Comparison of ENCODE assay signal across 16 mouse cellular contexts in genomic region chr16:7982816-7983215, GRCm38 (mm10).
DNase-seq lines count a peak whose midpoint lies in the region; ATAC-seq and TF ChIP-seq lines count a peak whose summit lies in the region.
"Had no signal": no experiment of that assay in that cellular context is flagged by ENCODE, and none has a peak within 500 bp of the region (broad histone marks: within the 10 kb centered on the region; RNA-seq: fewer than 3 reads in every experiment).

No protein-coding gene starts in this region.

- no peak overlapping the region for H3K9ac ChIP-seq in hindbrain, embryonic 13.5 days
- no peak overlapping the region for H3K9ac ChIP-seq in neural tube, embryonic 13.5 days
- no peak overlapping the region for H3K9ac ChIP-seq in midbrain, postnatal 0 days (replicated peaks; ENCODE audit: low read length, poor library complexity, severe bottlenecking)

- peak; percentile 44 for TF ChIP-seq CTCF in midbrain, postnatal 0 days (IDR thresholded peaks at IDR 0.05)

- no peak overlapping the region for H3K4me3 ChIP-seq in hindbrain, embryonic 13.5 days
- H3K4me3 ChIP-seq in hindbrain, embryonic 10.5 days = no peak overlapping the region
- no peak overlapping the region for H3K4me3 ChIP-seq in neural tube, embryonic 13.5 days
- H3K4me3 ChIP-seq in midbrain, postnatal 0 days (ENCODE audit: low read depth, low read length) = no peak overlapping the region
- H3K4me3 ChIP-seq: layer of hippocampus, adult 2 months had no signal

- DNase-seq in hindbrain, embryonic 10.5 days (ENCODE audit: low spot score) = no peak
- DNase-seq in neural tube, embryonic 10.5 days (ENCODE audit: extremely low spot score, low spot score) = no peak
- DNase-seq in adrenal gland, postnatal 14 days = peak; percentile 24
- DNase-seq in midbrain, postnatal 0 days (ENCODE audit: low spot score) = peak; percentile 16
- no peak for DNase-seq in heart, postnatal 25 days (ENCODE audit: low spot score)
- DNase-seq: cerebellum, postnatal 10 days; gastrocnemius, postnatal 14 days; liver; lung, adult 18-20 months; thymus, adult 2 months had no signal

- H3K4me1 ChIP-seq in hindbrain, embryonic 13.5 days (replicated peaks) = peaks cover 14% of the 10 kb centered on the region
- no peaks in the 10 kb centered on the region for H3K4me1 ChIP-seq in hindbrain, embryonic 10.5 days (replicated peaks)
- 0 out of 2 replicates have a peak, but pooled peaks cover 8% of the 10 kb centered on the region for H3K4me1 ChIP-seq in neural tube, embryonic 13.5 days (replicated peaks)
- 0 out of 2 replicates have a peak, but pooled peaks cover 2% of the 10 kb centered on the region for H3K4me1 ChIP-seq in midbrain, postnatal 0 days (ENCODE audit: insufficient read depth, low read length)

- H3K27me3 ChIP-seq in hindbrain, embryonic 13.5 days = no peaks in the 10 kb centered on the region
- no peaks in the 10 kb centered on the region for H3K27me3 ChIP-seq in hindbrain, embryonic 10.5 days (ENCODE audit: insufficient read depth, poor library complexity, severe bottlenecking)
- H3K27me3 ChIP-seq in neural tube, embryonic 13.5 days = no peaks in the 10 kb centered on the region
- H3K27me3 ChIP-seq in midbrain, postnatal 0 days (ENCODE audit: insufficient read depth, low read length) = no peaks in the 10 kb centered on the region

- no peak overlapping the region; the same call in 1 of the 2 replicates for H3K27ac ChIP-seq in hindbrain, embryonic 13.5 days
- H3K27ac ChIP-seq in hindbrain, embryonic 10.5 days = no peak overlapping the region
- peak overlapping the region; percentile 28; the same call in 1 of the 2 replicates for H3K27ac ChIP-seq in neural tube, embryonic 13.5 days (replicated peaks)
- no peak overlapping the region for H3K27ac ChIP-seq in midbrain, postnatal 0 days (ENCODE audit: low read depth, low read length)
- H3K27ac ChIP-seq: kidney, postnatal 0 days; layer of hippocampus, adult 2 months had no signal

- H3K4me2 ChIP-seq in hindbrain, embryonic 13.5 days = peak overlapping the region; percentile 10; the same call in 1 of the 2 replicates
- H3K4me2 ChIP-seq in neural tube, embryonic 13.5 days = no peak overlapping the region
- H3K4me2 ChIP-seq in midbrain, postnatal 0 days (ENCODE audit: low read depth, low read length, poor library complexity, severe bottlenecking) = peak overlapping the region; percentile 30; the same call in 1 of the 2 replicates

- ATAC-seq in hindbrain, embryonic 13.5 days (ENCODE audit: low FRiP score) = no peak
- ATAC-seq in neural tube, embryonic 13.5 days (ENCODE audit: low read depth) = no peak
- ATAC-seq in midbrain, postnatal 0 days (ENCODE audit: low FRiP score) = no peak
- ATAC-seq: intestine, embryonic 16.5 days had no signal

- 48% methylated on average over 10 of the region's 10 CpGs for WGBS in hindbrain, embryonic 13.5 days
- WGBS in hindbrain, embryonic 10.5 days = 55% methylated on average over 10 of the region's 10 CpGs
- 51% methylated on average over 10 of the region's 10 CpGs for WGBS in neural tube, embryonic 13.5 days
- WGBS in midbrain, postnatal 0 days = 24% methylated on average over 10 of the region's 10 CpGs

- no peaks in the 10 kb centered on the region for H3K36me3 ChIP-seq in hindbrain, embryonic 13.5 days
- H3K36me3 ChIP-seq in hindbrain, embryonic 10.5 days = no peaks in the 10 kb centered on the region
- H3K36me3 ChIP-seq in neural tube, embryonic 13.5 days = no peaks in the 10 kb centered on the region
- H3K36me3 ChIP-seq in midbrain, postnatal 0 days (ENCODE audit: insufficient read depth, low read length) = no peaks in the 10 kb centered on the region
- H3K36me3 ChIP-seq: G1E had no signal

- no peaks in the 10 kb centered on the region for H3K9me3 ChIP-seq in hindbrain, embryonic 13.5 days
- no peaks in the 10 kb centered on the region for H3K9me3 ChIP-seq in hindbrain, embryonic 10.5 days
- H3K9me3 ChIP-seq in neural tube, embryonic 13.5 days = no peaks in the 10 kb centered on the region
- no peaks in the 10 kb centered on the region for H3K9me3 ChIP-seq in midbrain, postnatal 0 days (ENCODE audit: low read length)

- intact Hi-C loops in heart, postnatal 25 days (cut with DNase I) = no loop called here

Comparison
In these comparisons a context has a peak if more than half of its experiments do, and no peak if none do; other contexts are left out.
1. DNase-seq: peak in adrenal gland, postnatal 14 days (single experiment) and midbrain, postnatal 0 days (single experiment); none in hindbrain, embryonic 10.5 days (single experiment), neural tube, embryonic 10.5 days (single experiment) and heart, postnatal 25 days (single experiment).